Mouse (Mus musculus) limb, embryonic 13.5 days (tissue): ENCODE results near the gene Sptan1. TPM values are rescaled to one million over a fixed set of nuclear protein-coding genes. Genes with fewer than 3 reads are reported as not detected.

Experiments
- ATAC-seq: fragments of 200-750 bp; cut with Nextera tagmentation; 2 replicates; pipeline ENCODE4 v1.8.0; 2017; ENCODE audit warnings: low read depth, moderate number of reproducible peaks, moderate TSS enrichment; ENCODE audit not compliant: low FRiP score
- H3K27ac ChIP-seq: fragments of 300-500 bp; sonication (generic); 2 replicates; pipeline ENCODE4 v1.5.1; 2015; ENCODE audit warnings: inconsistent platforms, mild to moderate bottlenecking, moderate library complexity
- H3K27me3 ChIP-seq: fragments of 300-500 bp; sonication (generic); 2 replicates; pipeline ENCODE4 v1.6.1; 2015; ENCODE audit warnings: mild to moderate bottlenecking, inconsistent platforms
- H3K36me3 ChIP-seq: fragments of 300-500 bp; sonication (generic); 2 replicates; pipeline ENCODE4 v1.6.1; 2015; ENCODE audit warnings: inconsistent platforms, mild to moderate bottlenecking, moderate library complexity
- H3K4me1 ChIP-seq: fragments of 300-500 bp; sonication (generic); 2 replicates; pipeline ENCODE4 v1.6.1; 2015; ENCODE audit warnings: inconsistent platforms
- H3K4me2 ChIP-seq: fragments of 300-500 bp; sonication (generic); replicated peaks from 2 replicates; pipeline ENCODE4 v1.6.1; 2015; ENCODE audit warnings: inconsistent platforms, mild to moderate bottlenecking, moderate library complexity
- H3K4me3 ChIP-seq: fragments of 300-500 bp; sonication (generic); 2 replicates; pipeline ENCODE4 v1.5.1; 2015; ENCODE audit warnings: moderate library complexity, mild to moderate bottlenecking, inconsistent platforms
- H3K9ac ChIP-seq: fragments of 300-500 bp; sonication (generic); 2 replicates; pipeline ENCODE4 v1.6.1; 2015; ENCODE audit warnings: mild to moderate bottlenecking, inconsistent platforms
- H3K9me3 ChIP-seq: fragments of 300-500 bp; sonication (generic); 2 replicates; pipeline ENCODE4 v1.6.1; 2016; ENCODE audit warnings: inconsistent platforms
- WGBS: fragments of 180-500 bp; shearing (Covaris S2); methylation state at CpG from one replicate; pipeline ENCODE4 v1.1.7; 2015; 5-methylcytosine and 5-hydroxymethylcytosine counted together
- microRNA-seq: library from miRNA; unstranded; fragments of <30 nt; microRNA quantifications from one replicate; pipeline ENCODE4, GENCODE M21; 2016
- polyA plus RNA-seq: library from polyadenylated mRNA; unstranded; fragments of >200 nt; fragmentation: Nextera tagmentation; extraction: Ambion mirVana; gene quantifications from 2 replicates; pipeline ENCODE4 v1.2.1, GENCODE M21; 2015

Gene Sptan1
- polyA plus RNA-seq, 1 experiment from 2014 or later = 90.7 TPM

DNA sequence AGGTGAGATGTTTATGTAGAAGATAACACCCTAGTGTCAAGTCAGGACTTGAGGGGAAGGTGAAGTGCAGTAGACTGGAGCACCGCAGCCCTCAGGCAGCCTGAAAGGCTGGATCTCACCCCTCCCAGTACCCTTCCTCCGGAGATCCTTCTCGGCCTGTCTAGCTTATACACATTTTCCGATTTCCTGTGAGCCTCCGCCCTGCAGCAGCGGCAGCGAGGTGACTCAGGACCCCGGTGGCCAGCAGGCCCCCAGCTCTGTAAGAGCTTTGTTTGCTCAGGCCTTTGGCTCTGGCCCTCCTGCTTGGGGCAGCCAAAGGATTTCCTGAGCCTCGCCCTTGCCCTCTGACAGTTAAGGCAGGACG, 113.0 kb downstream of the Sptan1 start:
- H3K27me3 ChIP-seq = no peaks in the 10 kb centered on the region
- H3K9me3 ChIP-seq = no peaks in the 10 kb centered on the region
- WGBS = 17% methylated on average over 10 of the region's 10 CpGs
- peaks cover 19% of the 10 kb centered on the region for H3K4me1 ChIP-seq
- H3K27ac ChIP-seq = peak overlapping the region; percentile 86
- peaks cover 17% of the 10 kb centered on the region for H3K36me3 ChIP-seq
- H3K4me3 ChIP-seq = peak overlapping the region; percentile 63
- H3K9ac ChIP-seq = peak overlapping the region; percentile 75
- no peak; the same call in 1 of the 2 replicates for ATAC-seq
- peak overlapping the region; percentile 93 for H3K4me2 ChIP-seq

GRCm38 (mm10) chr2:30078760-30079159, 113.4 kb downstream of the Sptan1 start:
- Histone ChIP-seq H3K9me3 (no peaks in the 10 kb centered on the region), H3K9ac (peak overlapping the region; percentile 75), H3K4me1 (peaks cover 19% of the 10 kb centered on the region), H3K36me3 (peaks cover 13% of the 10 kb centered on the region), H3K4me2 (peak overlapping the region; percentile 93), H3K27me3 (no peaks in the 10 kb centered on the region), H3K27ac (peak overlapping the region; percentile 86), H3K4me3 (peak overlapping the region; percentile 63)
- WGBS = 73% methylated on average over 4 of the region's 4 CpGs
- no peak for ATAC-seq

GRCm38 (mm10) chr2:30080181-30080800, 114.9 kb downstream of the Sptan1 start:
- Histone ChIP-seq H3K4me1 (peaks cover 29% of the 10 kb centered on the region), H3K9me3 (no peaks in the 10 kb centered on the region), H3K4me3 (no peak overlapping the region), H3K27me3 (no peaks in the 10 kb centered on the region), H3K9ac (no peak overlapping the region), H3K36me3 (peaks cover 5% of the 10 kb centered on the region; the same call in 1 of the 2 replicates), H3K4me2 (no peak overlapping the region), H3K27ac (no peak overlapping the region)
- 87% methylated on average over 15 of the region's 15 CpGs for WGBS
- no peak for ATAC-seq

Small RNAs within 50 kb of the gene (microRNA-seq; reads per million reads assigned to microRNA genes)
- 0.52 reads per million for gene Mir6997

Other genes starting within 250 kb of the Sptan1 start
- gene Gm13420, start 213.9 kb upstream of the Sptan1 start, polyA plus RNA-seq = not detected in 2 replicates
- 0.55 and 0.98 TPM in 2 replicates for gene Gm13547, start 206.2 kb upstream of the Sptan1 start, polyA plus RNA-seq
- 29.7 and 29.9 TPM in 2 replicates for gene Coq4, start 178.1 kb upstream of the Sptan1 start, polyA plus RNA-seq
- 48.5 and 50.1 TPM in 2 replicates for gene Trub2, start 177.1 kb upstream of the Sptan1 start, polyA plus RNA-seq
- 14.8 and 15.6 TPM in 2 replicates for gene Slc27a4, start 162.9 kb upstream of the Sptan1 start, polyA plus RNA-seq
- gene Urm1, start 145.5 kb upstream of the Sptan1 start, polyA plus RNA-seq = 24.3 and 27.2 TPM in 2 replicates
- 28.8 and 33.4 TPM in 2 replicates for gene Cercam, start 96.4 kb upstream of the Sptan1 start, polyA plus RNA-seq
- 64.4 and 68.9 TPM in 2 replicates for gene Odf2, start 76.3 kb upstream of the Sptan1 start, polyA plus RNA-seq
- 74.2 and 75.1 TPM in 2 replicates for gene Gle1, start 30.1 kb upstream of the Sptan1 start, polyA plus RNA-seq
- gene Wdr34, start 83.3 kb downstream of the Sptan1 start, polyA plus RNA-seq = 40.4 and 42.5 TPM in 2 replicates
- 514 and 554 TPM in 2 replicates for gene Set, start 91.8 kb downstream of the Sptan1 start, polyA plus RNA-seq
- 8.6 and 10.0 TPM in 2 replicates for gene Pkn3, start 112.1 kb downstream of the Sptan1 start, polyA plus RNA-seq
- gene Zdhhc12, start 128.1 kb downstream of the Sptan1 start, polyA plus RNA-seq = 25.3 and 27.9 TPM in 2 replicates
- 11.2 and 12.5 TPM in 2 replicates for gene Zer1, start 159.0 kb downstream of the Sptan1 start, polyA plus RNA-seq
- 10.1 and 10.7 TPM in 2 replicates for gene Tbc1d13, start 168.2 kb downstream of the Sptan1 start, polyA plus RNA-seq
- gene Endog, start 205.9 kb downstream of the Sptan1 start, polyA plus RNA-seq = 17.2 and 19.2 TPM in 2 replicates
- 87.8 and 96.7 TPM in 2 replicates for gene Spout1, start 212.9 kb downstream of the Sptan1 start, polyA plus RNA-seq
- gene Kyat1, start 240.3 kb downstream of the Sptan1 start, polyA plus RNA-seq = 7.8 and 8.1 TPM in 2 replicates